Mouse (Mus musculus): ENCODE data around the gene Ankrd35. TPM values are rescaled to one million over a fixed set of nuclear protein-coding genes. Genes with fewer than 3 reads are reported as not detected.

The Ankrd35 gene
- not detected for polyA plus RNA-seq (2017; shearing (Covaris generic))

GRCm38 (mm10) chr3:96669727-96670468, at the start of gene Ankrd35:
Gene Ankrd35, plus strand, starts transcription at chr3:96670131.

GRCm38 (mm10) chr3:96629729-96630600, 40.0 kb upstream of the Ankrd35 start, which contains the start of gene Rbm8a:
Gene Rbm8a, plus strand, starts transcription at chr3:96629933.

GRCm38 (mm10) chr3:96634928-96635879, 34.7 kb upstream of the Ankrd35 start, which contains the start of the genes Pex11b and Gm42957:
Gene Pex11b, plus strand, starts transcription at chr3:96635376.
Gene Gm42957, plus strand, starts transcription at chr3:96635474.

DNA sequence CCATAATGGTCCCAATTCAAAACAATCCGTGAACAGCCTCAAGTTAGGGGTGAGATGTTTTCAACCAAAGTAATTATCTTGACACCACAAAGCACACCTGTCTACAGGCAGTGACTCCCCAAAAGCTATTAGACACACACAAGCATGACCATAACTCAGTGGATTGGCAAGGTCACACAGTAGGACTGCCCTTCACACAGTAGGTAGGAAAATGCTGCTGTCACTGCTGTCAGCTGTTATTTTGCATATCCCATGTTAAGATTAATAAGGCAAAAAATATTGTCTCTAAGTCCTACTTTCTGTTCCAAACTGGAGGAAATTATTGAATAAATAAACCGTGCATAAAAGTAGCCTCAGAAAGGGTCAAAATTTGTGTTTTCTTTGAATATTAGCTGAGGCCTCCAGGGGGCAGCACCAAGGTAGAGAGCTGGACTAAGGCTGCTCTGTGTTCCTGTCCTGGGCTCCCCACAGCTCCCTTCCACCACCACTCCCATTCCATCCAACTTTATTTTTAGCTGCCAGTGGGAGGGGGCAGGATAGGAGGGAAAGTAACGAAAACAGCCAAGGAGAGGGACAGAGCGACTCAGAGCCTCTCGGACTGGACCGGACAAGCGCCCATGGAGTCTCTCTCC, 24.8 kb upstream of the Ankrd35 start, which contains the start of gene Itga10:
Gene Itga10 (plus strand): TSS at position 567 of the 632 bp plus-strand sequence.

DNA sequence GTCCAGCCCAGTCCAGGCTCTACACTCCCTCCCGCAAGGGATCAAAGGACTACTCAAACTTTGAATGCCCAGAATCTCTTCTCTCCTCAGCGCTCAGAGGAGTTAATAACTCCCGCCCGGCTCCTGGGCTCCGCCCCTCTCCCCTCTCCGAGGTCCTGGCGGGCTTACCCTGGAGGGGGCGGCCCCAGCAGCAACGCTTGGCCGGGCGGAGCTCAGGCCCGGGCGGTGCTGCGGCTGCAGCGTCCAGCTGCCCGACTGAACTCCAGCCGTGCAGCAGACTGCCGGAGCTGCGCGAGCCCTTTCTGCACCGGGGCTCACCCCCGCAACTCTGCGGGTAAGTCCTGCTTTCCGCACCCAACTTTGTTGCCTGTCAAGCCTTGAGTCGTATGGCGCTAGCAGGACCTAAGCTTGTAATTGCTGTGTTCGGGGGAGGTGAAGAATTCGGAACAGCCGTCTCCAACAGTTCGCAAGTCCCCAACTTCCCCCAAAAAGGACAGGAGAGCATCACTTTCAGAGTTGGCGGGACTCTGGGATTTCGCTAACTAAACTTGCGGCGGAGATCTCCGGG, 26.4 kb downstream of the Ankrd35 start, which contains the start of gene Pias3:
Gene Pias3 (plus strand): TSS at position 187 of the 568 bp plus-strand sequence.

DNA sequence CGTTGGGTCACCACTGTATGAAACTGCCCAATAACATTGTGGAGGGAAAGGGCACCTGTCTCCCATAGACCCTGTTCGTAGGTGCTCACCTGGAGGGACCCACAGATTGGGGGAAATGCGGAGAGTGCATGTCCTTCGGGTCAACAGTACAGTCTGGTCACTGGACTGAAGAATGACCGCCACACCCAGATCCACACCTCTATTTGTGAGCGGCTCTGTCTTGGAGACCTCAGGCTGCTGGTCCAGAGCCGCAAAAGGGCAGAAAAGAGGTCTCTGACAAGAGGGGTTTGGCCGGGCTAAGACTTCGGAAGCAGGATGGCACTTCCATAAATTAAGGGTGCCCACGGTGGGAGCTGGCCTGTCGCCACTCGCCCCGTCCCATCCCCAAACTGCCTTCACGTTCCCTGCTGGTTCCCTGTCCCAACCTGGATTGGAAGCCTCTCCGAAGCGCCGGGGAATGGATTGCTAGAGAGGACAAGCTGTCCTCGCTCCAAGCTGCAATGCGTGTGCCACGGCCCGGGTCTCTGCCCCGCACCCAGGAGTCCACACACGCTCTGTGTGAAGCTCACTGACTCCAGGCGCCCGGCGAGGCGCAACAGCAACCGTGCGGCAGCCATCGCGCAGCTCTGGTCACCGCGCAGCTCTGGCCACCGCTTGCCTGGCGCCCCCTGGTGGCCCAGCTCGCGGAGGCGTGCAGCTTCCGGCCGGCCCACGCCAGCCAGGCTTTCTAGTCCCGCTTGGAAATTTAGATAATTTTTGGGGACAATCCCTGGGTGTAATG, 38.2 kb downstream of the Ankrd35 start, which contains the start of gene Nudt17:
Gene Nudt17 (minus strand): TSS at position 660 of the 781 bp plus-strand sequence.

DNA sequence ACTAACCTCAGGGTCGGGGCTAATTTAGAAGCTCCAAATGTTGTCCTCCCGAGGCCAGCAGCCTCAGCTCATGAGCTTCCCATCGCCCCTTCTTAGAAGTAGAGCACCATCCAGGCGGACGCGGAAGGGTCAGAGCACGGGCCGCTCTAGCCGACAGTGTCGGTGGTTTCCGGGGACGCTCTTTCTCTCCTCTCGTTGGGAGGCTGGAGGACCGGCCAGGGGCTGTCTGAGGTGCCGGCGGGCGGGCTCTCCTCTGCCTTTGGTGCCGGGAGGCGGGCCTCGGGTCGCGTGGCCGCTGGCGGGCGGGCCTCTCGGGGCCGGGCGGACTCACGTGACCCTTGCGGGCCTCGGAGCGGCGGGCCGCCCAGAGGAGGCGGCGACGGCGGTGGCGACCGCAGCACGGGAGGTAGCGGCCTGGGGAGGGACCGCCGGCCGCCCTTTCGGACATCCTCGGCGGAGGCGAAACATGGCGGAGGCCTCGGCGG, 57.5 kb downstream of the Ankrd35 start, which contains the start of the genes Polr3c and Rnf115:
Gene Polr3c (minus strand): TSS at position 286 of the 485 bp plus-strand sequence.
Gene Rnf115 (plus strand): TSS at position 322 of the 485 bp plus-strand sequence.

Other genes starting within 250 kb of the Ankrd35 start
- not detected for gene BC107364, start 217.8 kb upstream of the Ankrd35 start, polyA plus RNA-seq (2017; shearing (Covaris generic))
- gene Hfe2, start 145.0 kb upstream of the Ankrd35 start, polyA plus RNA-seq (2017; shearing (Covaris generic)): not detected
- 837 TPM for gene Txnip, start 112.2 kb upstream of the Ankrd35 start, polyA plus RNA-seq (2017; shearing (Covaris generic))
- not detected for gene Gm16253, start 93.1 kb upstream of the Ankrd35 start, polyA plus RNA-seq (2017; shearing (Covaris generic))
- gene Polr3gl, start 76.0 kb upstream of the Ankrd35 start, polyA plus RNA-seq (2017; shearing (Covaris generic)): 23.8 TPM
- not detected for gene Ankrd34a, start 73.5 kb upstream of the Ankrd35 start, polyA plus RNA-seq (2017; shearing (Covaris generic))
- not detected for gene Lix1l, start 69.0 kb upstream of the Ankrd35 start, polyA plus RNA-seq (2017; shearing (Covaris generic))
- gene Rbm8a, start 40.2 kb upstream of the Ankrd35 start, polyA plus RNA-seq (2017; shearing (Covaris generic)): 150 TPM
- 31.2 TPM for gene Pex11b, start 34.8 kb upstream of the Ankrd35 start, polyA plus RNA-seq (2017; shearing (Covaris generic))
- gene Gm42957, start 34.7 kb upstream of the Ankrd35 start, polyA plus RNA-seq (2017; shearing (Covaris generic)): 0.14 TPM
- gene Itga10, start 24.5 kb upstream of the Ankrd35 start, polyA plus RNA-seq (2017; shearing (Covaris generic)): 0.29 TPM
- gene Pias3, start 26.3 kb downstream of the Ankrd35 start, polyA plus RNA-seq (2017; shearing (Covaris generic)): 8.3 TPM
- gene Nudt17, start 38.4 kb downstream of the Ankrd35 start, polyA plus RNA-seq (2017; shearing (Covaris generic)): 0.53 TPM
- 63.3 TPM for gene Polr3c, start 57.5 kb downstream of the Ankrd35 start, polyA plus RNA-seq (2017; shearing (Covaris generic))
- gene Rnf115, start 57.5 kb downstream of the Ankrd35 start, polyA plus RNA-seq (2017; shearing (Covaris generic)): 111 TPM
- not detected for gene Pdzk1, start 159.2 kb downstream of the Ankrd35 start, polyA plus RNA-seq (2017; shearing (Covaris generic))
- gene Cd160, start 159.2 kb downstream of the Ankrd35 start, polyA plus RNA-seq (2017; shearing (Covaris generic)): 3.5 TPM
- gene Gja5, start 234.6 kb downstream of the Ankrd35 start, polyA plus RNA-seq (2017; shearing (Covaris generic)): 0.31 TPM
- 21.7 TPM for gene Gpr89, start 235.2 kb downstream of the Ankrd35 start, polyA plus RNA-seq (2017; shearing (Covaris generic))